Mouse (Mus musculus) ZHBTc4 (cell line): Measurements from ENCODE around the gene Asic1.

ENCODE experiments used
- DNase-seq: peaks from one replicate; pipeline ENCODE4 v3.0.0-alpha.2; 2011; ENCODE audit warnings: low read depth, low spot score

The Asic1 gene

DNA sequence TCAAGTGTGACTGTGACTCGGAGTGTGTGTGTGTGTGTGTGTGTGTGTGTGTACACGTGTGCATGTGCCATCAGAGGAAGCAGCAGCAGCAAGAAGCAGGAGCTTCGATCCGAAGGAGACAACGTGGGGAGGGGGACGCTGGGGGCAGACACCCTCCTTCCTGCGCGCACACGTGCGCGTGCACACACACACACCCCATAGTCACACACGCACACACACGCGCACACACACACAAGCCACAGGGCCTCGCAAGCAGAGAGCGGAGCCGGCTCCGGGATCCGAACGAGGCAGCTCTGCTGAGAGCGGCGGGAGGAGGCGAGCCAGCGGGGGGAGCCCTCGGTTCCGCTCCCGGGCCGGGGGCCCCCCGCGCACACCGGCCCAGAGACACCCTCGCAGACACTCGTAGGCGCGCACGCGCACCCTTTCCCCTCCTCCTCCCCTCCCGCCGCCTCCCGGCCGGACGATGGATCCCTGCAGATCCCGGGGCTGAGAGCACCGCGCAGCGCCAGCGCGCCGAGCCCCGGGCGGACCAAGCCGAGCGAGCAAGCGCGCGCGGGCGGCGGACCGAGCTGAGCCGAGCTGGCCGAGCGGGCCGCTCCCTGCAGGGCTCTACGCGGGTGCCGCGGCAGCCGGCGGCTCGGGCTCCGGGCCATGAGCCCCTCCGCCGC, at the start of gene Asic1:
Asic1 (plus strand) TSS at position 215 of the 668 bp plus-strand sequence.
- peak; percentile 68 for DNase-seq

DNA sequence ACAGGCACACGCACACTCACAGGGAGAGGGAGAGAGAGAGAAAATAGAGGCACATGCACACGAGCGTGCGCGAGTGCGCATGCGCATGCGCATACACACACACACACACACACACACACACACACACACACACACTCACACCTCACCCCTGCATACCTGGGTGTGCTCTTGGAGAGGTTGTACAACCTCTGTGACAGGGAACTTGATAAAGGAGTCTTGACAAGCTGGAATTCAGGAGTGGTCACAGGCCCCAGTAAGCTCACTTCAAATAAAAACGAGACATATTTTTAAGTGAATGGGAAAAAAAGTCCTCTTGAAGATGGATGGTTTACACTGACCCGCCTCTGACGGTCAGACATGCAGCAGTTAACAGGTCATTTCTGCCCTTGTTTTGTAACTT, 48.1 kb upstream of the Asic1 start:
- DNase-seq = no peak

DNA sequence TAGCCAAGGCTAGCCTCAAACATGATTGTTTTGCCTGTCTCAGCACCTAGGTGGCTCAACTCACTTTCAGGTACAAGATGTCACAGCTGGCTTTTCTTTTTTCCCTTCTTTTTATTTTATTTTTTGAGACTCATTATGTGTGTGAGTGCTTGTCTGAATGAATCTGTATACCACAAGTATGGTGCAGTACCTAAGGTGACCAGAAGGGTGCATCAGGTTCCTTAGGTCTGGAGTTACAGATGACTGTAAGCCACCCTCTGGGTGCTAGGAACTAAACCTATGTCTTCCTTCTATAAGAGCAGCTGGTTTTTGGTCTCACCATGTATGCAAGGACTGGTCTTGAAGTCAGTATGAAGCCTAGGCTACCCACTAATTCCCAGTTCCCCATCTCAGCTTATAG, 38.5 kb upstream of the Asic1 start:
- peak; percentile 76 for DNase-seq

DNA sequence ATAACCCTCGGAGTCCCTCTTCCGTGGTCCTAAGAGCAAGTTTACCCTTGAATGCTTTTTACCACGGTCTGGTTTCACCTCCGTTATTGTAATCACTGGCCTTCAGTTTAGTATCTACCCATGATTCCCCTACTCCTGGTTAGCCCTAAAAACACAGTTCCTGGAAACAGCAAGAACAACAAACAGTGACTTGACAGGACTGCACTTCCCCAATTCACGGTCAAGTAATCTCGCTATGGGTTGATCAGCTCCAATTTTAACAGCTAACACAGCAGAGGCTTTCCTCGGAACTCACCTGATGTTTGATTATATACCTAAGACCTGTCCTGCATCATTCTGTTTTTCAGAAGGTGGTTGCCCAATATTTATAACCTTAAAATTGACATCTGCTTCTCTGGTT, 35.5 kb upstream of the Asic1 start:
- DNase-seq = no peak

DNA sequence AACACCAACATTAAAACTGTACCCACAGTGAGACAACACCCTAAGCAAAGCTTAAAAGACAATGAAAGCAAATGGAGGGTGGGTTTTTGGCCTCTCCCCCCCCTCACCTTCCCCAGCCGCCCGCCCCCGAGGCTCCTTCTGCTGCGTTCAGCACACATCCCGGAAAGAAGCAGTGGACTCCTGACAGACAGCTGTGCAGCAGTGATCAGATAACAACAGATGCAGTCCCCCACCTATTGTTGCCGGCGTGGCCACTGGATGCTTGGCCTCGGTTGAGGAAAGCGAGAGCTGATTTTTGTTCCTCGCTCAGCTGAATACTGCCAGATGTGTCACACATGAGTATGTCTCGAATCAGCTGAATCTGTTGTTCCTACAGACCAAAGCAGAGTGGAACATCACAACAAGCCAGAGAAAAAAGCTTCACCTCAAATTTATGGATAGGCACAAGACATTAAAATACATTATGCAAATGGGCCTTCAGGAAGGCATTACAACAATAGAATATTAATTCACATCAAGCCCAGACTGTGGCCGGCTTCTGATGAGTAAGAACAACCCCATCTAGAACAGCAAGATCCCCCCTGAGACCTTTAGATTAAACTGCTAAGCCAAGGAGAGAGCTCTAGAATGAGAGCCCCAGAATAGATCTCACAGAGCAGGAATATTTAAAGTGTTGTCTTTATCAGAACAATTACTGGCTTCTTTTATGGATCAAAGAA, 32.6 kb upstream of the Asic1 start:
- DNase-seq = no peak

DNA sequence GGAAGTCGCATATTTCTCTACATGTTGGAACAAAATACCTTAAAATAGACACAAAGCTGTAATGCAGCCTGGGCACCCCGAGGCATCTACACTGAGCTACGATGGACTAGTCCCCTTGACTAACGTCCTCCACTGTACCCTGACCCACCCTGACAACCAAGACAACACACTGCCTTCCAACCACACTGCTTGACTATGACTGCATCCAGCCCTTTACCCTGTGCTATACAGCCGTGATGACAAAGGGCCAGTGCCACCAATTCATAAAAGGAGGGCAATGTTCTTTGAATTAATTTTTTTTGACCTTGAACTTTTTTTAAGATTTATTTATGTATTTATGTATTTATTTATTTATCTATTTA, 32.1 kb upstream of the Asic1 start:
- DNase-seq = no peak

DNA sequence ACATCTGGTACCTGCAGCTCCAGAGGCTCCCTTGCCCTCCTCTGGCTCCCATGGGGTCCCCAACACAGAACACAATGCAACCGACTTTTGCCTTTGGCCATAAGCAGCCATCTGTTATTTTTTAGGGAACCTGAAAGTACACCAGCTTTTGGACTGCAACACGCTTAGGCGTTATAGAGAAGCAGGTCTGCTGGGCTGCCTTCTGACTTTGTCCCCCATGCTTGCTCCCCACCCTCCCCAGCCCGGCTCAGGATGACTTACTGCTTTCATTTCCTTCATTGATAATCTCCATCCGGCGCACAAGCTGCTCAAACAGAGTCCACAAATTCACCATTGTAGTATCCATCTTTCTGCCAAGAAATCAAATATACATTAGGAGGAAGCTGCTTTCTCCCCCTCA, 27.5 kb upstream of the Asic1 start:
- no peak for DNase-seq

DNA sequence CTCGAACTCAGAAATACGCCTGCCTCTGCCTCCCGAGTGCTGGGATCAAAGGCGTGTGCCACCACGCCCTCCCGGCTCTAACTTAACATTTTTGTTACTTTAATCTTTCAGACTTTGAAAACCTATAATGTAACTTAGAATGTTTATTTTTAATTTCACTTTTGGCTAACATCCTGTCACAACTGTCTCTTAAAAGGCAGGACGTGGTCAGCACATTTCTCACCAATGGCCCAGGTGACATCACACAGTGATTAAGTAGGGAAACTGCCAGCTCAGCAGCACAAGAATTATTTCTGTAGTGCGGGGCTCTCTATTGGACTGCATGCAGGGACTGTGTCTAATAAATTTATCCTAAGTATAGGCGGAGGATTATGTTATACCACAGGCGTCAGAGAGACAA, 26.3 kb upstream of the Asic1 start:
- no peak for DNase-seq

DNA sequence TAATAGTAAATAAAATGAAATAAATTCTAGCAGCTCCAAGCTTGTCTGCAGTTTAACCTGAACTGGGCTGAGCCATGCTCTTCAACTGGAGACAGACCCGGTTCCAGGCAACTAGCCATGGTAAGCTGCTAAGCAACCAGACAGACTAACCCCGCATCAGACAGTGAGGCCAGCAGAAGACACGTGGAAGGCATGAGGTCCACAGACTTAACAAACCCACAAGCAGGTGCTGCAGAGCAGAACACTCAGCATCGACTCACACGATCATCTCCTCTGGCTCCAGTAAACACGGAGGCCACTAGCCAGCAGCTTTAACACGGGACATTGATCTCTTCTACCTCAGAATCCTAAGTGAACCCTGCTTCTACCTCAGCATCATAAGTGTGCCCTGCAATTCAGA, 25.4 kb upstream of the Asic1 start:
- no peak for DNase-seq

DNA sequence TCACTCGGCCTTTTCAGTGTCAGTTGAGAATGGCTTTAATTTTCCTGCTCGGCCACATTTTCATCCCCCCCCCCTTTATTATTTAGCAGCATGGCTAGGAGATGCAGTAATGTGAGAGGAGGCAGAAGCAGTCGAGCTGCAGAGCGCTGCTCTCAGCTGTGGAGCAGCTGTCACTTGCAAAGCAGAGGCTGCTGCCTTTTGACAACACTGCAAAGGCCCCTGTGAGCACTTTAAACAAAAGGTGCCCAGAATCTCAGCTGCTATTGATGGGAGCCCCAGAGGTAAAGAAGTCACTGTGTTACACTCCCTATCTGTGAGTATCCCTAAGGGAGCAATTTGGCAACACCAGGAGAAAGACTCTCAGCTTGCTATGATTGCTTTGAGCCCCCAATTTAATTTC, 21.8 kb upstream of the Asic1 start:
- DNase-seq = no peak

DNA sequence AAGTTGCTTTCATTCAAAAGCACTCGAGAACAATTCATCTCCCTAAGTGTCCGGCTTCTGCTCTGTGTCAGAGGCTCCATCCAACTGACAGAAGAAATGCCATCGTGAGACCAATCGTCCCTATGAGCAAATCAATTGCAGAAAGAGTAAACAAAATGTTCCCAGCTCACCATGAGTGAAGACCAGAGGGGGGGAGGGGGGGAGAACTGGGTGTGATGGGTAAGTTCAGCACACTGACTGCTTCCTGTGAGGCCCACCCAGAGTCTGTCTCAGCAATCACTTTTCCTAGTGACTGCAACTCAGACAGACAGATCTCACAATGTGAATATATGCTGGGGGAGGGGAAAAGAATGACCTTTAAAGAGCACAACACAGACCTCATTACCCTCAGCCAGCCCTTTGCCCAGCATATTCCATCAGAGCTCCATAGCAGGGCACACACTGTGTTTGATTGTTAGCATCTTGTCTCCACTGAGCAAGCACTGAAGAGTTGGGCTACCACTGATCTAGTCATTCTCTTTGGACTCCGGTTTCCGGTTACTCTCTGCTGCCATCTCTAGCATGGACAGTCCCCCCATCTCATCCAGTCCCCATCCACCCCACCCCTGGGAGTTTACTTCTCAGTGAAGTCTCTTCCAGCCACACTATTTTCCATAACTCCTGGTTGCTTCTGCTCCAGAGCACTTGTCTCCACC, 21.0 kb upstream of the Asic1 start:
- no peak for DNase-seq

DNA sequence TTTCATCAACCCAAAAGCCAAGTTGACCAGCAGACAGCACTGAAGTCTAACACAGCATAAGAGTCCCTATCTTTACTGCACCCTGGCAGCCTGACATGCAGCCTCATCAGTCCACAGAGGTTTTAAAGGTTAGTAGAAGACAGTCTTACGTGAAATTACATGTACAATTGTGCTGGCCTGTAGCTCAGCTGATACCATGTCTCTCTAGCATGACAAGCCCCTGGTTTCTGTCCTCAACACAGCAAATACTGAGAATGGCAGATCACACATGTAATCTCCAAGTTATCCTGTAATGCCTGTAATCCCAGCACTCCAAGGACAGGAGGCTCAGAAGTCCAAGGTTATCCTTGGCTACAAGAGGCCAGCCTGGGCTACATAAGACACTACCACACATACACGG, 19.9 kb upstream of the Asic1 start:
- DNase-seq = no peak

DNA sequence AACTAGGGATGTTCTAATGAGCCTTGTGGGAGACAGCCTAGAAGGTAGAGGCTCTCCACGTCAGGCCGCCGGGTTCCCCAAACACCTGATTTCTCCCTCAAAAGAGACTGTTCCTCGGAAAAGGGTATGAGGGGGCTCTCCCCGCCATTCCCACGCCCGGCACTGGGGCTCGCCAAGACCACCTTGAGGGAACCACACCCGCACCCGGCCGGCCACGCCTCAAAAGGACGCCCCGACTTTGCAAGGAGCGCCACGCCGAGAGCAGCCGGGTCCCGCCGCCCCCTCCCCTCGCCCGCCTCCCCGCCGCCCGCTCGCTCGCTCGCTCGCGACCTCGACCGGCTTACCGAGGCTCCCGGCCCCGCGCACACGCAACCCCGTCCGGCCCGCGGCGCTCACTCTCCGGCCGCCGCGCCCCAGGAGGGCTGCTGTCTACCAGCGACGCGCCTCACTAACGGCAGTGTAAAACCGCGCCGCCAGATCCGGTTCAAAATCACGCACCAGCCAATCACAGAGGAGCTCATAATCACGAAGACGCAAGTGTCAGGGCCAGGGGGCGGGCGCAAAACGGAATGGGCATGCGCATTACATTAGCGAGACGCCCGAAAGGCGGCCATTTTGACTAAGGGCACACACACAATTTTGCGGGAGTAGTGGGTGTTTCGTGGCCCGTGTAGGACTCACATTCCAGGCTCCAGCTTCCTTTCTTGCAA, 18.9 kb upstream of the Asic1 start, which contains the start of gene Racgap1:
Racgap1 (minus strand) TSS at position 494 of the 710 bp plus-strand sequence.
- DNase-seq = peak; percentile 99

DNA sequence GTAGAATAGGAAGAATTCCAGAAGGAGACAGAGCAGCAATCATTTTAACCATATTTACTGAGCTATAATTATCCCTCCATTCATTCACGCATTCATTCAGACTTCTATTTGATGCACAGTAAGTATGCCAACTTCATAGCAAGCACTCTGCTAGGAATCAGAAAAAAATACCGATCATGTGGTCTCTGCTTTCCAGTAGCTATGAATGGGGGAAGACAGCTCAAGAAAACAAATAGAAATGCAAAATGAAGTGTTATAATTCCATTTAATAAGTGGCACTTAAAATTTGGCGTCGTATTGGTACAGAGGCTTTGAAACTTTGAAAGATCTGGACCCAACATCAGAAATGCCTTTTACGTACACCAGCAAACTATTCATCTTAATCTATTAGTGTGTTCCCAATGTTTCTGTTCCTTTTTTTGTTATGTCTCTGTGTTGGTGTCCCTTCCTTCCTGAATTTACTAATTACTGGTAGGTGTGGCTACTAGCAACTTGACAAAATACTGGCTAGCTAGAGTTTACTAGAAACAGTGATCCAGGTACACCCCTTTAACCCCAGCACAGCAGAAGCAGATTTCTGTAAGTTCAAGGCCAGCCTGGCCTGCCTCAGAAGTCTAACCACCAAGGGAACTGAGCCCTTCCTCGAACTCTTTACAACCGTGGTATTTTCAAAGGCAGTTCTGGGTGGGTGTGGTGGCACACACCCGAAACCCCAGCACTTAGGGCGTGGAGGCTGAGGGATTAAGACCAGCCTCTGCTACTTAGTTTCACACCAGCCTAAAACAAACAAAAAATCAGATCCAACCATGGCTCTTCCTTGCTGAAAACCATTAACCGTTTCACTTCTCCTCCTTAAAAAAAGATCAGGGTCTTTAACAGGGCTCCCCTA, 17.9 kb upstream of the Asic1 start:
- DNase-seq = peak; percentile 60

DNA sequence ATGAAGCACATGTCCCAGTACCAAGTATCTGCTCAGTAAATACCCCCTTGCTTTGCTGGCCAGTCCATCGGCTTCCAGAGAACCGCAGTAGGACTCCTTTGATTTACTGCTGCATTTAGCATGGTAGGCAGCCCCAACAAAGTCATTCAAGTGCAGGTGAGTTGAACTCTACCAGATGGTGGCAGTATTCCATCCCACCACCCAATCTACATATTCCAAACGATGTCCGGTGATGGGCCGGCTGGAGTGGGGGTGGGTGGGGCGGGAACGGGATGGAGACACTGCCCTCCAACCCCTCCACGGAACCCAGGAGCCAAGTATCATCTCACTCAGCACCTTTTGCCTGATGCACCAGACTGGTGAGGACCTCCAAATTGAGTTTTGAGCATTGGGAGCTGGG, 16.9 kb upstream of the Asic1 start:
- DNase-seq = peak; percentile 87

DNA sequence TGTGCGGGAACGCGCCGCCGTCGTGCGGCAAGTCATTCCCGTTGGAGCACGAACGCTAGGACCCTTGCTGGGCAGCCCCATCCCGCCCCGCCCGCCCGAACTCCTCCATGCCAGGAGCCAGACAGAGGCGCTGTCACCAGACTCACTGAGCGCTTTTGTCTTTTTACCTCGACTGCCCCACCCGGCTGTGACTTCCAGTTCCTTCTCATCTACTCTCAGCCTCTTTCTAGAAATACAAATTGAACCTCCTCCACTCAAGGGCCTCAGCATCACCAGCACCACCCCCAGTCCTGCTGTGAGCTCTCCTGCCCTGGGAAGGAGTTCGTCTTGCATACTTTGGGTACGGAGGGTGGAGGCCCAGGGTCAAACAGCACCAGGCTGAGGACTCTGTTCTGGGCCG, 16.3 kb upstream of the Asic1 start:
- peak; percentile 76 for DNase-seq

DNA sequence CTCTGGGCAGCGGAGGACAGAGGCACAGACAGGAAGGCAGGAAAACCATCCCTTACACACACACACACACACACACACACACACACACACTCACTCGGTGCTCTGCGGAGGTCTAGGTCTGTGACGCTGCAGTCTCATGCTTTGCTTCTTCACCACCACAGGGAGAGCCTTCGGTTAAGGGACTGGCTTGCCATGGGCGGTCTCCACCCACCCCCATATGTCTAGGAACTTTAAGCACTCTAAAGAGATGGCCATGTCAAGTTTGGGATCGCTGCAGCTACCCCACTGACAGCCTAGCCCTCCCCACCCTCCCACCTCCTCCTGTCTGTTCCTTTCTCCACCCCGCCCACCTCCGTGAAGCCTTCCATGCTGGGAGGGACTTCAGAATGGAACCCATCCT, 14.2 kb upstream of the Asic1 start:
- no peak for DNase-seq

DNA sequence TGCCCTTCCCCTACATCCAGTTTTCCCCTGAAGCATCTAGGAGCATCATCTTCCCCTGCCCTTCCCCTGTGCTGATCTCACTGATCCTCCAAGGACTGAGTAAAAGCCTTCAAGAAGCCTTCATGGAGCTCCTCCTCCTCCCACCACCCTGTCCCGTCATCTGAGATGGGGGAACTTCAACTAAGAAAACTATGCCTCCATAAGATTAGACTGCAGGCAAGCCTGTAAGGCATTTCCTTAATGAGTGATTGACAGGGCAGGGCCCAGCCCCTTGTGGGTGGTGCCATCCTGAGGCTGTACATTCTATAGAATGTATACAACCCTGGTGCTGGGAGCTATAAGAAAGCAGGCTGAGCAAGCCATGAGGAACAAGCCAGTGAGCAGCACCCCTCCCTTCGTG, 11.7 kb upstream of the Asic1 start:
- peak; percentile 72 for DNase-seq

DNA sequence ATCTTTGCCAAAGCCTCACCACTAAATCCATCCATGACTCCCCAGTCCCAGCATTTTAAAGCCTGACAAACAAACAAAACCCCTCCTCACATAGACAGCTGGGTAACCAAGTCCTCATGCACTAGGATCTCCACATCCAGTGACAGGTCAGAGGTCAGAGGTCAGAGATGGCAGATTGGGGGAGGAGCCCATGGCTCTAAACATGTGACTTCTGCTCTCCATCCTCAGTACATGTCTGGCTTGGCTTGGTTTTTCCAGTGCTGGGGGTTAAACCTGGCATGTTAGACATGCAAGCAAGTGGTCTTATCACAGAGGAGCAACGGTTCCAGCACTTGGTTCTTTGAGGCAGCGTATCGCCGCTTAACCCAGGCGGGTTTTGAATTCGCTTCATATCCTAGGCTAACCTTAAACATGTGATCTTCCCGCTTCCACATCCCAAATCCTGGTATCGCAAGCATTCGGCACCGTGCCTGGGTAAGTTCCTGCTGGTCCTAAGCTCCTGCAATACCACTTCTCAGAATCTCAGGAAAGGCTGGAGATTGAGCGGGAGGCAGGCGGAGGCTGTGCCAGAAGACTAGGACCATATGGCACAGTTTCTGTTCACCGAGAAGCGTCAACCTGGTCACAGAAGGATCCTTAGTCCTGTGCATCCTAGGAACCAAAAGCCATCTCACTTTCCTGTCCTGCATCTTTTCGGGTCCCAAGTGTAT, 8.9 kb upstream of the Asic1 start:
- peak; percentile 71 for DNase-seq

DNA sequence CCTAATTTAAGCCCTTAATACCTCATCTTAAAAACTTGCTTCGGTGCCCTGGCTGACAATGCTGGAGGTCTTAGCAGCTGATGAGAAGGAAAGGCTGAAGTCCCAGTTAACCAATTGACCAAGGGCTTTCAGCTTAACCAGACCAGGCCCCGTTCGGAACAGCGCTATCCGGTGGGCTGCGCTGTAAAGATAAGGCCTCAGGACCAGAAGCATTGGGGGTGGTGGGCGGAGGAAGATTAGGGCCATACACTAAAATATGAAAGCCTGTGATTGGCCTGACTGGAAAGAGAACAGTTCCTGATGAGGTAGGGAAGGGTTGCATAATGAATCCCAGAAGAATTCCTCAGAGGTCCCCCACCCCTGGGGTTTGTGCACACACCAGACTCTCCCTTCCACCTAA, 7.8 kb upstream of the Asic1 start:
- DNase-seq = no peak
